Mouse (Mus musculus) spleen, adult 2 months (tissue): ENCODE measurements around the gene Gucy1b2. TPM values are rescaled to one million over a fixed set of nuclear protein-coding genes. Genes with fewer than 3 reads are reported as not detected.

Experiments used
- DNase-seq, 2 experiments: peaks; one replicate each; pipeline versions ENCODE4 v3.0.0 to v3.0.0-alpha.2; 2012 to 2021; ENCODE audit warnings: low spot score in 2 of 2, low read depth in 1 of 2
- H3K27ac ChIP-seq: fragments of 200-500 bp; 2 replicates; pipeline ENCODE4 v1.5.1; 2012; ENCODE audit warnings: low read length, inconsistent platforms; ENCODE audit not compliant: insufficient read depth
- H3K27me3 ChIP-seq: fragments of 200-500 bp; 2 replicates; pipeline ENCODE4 v1.6.1; 2012; ENCODE audit warnings: mild to moderate bottlenecking, moderate library complexity, low read length, inconsistent platforms; ENCODE audit not compliant: control insufficient read depth, insufficient read depth
- H3K36me3 ChIP-seq: fragments of 200-500 bp; 2 replicates; pipeline ENCODE4 v1.6.1; 2012; ENCODE audit warnings: mild to moderate bottlenecking, low read length, inconsistent platforms; ENCODE audit not compliant: control insufficient read depth, insufficient read depth
- H3K4me1 ChIP-seq: fragments of 200-500 bp; 2 replicates; pipeline ENCODE4 v1.6.1; 2011; ENCODE audit warnings: inconsistent platforms; ENCODE audit not compliant: control insufficient read depth, insufficient read depth, insufficient read length
- H3K4me3 ChIP-seq: fragments of 200-500 bp; 2 replicates; pipeline ENCODE4 v1.5.1; 2011; ENCODE audit warnings: mild to moderate bottlenecking, inconsistent platforms; ENCODE audit not compliant: insufficient read depth, insufficient read length; ENCODE audit errors: extremely low read depth
- CTCF ChIP-seq: fragments of 200-500 bp; IDR thresholded peaks from 2 replicates; pipeline ENCODE4 v1.5.1; 2011; ENCODE audit warnings: mild to moderate bottlenecking, inconsistent platforms; ENCODE audit not compliant: insufficient read depth, insufficient read length, insufficient replicate concordance; ENCODE audit errors: extremely low read depth
- POLR2A ChIP-seq: fragments of 200-500 bp; IDR thresholded peaks from 2 replicates; pipeline ENCODE4 v1.6.1; 2011; ENCODE audit warnings: low read depth, low read length, inconsistent platforms
- WGBS: fragments of 180-500 bp; shearing (Covaris S2); methylation state at CpG from one replicate; pipeline ENCODE4 v1.1.7; 2018; 5-methylcytosine and 5-hydroxymethylcytosine counted together
- polyA plus RNA-seq: library from polyadenylated mRNA; depleted of rRNA; stranded (reverse); fragments of >200 nt; gene quantifications from 2 replicates; pipeline ENCODE4 v1.2.3, GENCODE M21; 2012

Gene Gucy1b2
- polyA plus RNA-seq, 1 experiment, result not detected

DNA sequence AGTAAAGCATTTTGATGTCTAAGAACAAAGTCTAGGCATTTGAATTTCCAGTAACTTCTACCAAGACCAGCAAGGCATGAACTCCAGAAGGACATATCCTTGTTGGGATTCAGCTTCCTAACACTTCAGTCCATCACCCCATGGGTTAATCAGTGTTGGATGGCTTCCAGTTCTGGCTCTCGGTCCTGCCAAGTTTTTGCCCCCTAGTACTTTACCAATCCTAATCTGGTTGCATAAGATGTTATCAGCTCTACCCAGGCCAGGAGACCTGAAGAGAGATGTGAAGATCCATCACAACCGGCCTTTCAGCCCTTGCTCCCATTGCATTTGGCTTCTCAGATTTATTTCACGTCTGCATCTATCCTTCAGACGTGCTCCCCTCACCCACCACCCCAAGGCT is 33.8 kb downstream of the Gucy1b2 start:
- Histone ChIP-seq H3K27me3 (no peaks in the 10 kb centered on the region), H3K4me3 (no peak overlapping the region), H3K27ac (no peak overlapping the region), H3K4me1 (0 out of 2 replicates have a peak, but pooled peaks cover 3% of the 10 kb centered on the region), H3K36me3 (no peaks in the 10 kb centered on the region)
- WGBS, result 90% methylated on average over 4 of the region's 4 CpGs
- TF ChIP-seq POLR2A (no peak), CTCF (no peak)
- DNase-seq, result no peak

DNA sequence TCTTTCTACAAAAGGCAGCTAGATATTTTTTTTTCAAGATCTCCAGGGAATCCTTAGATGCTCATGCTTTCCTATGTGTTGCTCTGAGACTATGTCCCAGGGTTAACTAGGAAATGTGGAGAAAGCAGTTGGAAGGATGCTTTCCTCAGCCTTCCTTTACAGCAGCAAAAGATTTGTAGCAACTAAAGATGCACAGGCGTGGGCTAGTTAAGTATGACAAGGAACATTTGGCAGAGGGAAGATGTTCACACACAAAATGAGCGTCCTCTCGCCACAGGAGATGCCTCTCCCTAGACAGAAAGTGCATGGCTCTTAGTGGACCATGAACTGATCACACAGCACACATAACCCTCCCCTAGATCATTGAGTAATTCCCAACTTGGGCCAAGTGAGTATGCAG is 38.6 kb downstream of the Gucy1b2 start:
- TF ChIP-seq POLR2A, result no peak
- TF ChIP-seq CTCF, result no peak
- no peak for DNase-seq
- H3K36me3 ChIP-seq, result no peaks in the 10 kb centered on the region
- H3K27me3 ChIP-seq, result no peaks in the 10 kb centered on the region
- H3K4me3 ChIP-seq, result no peak overlapping the region
- H3K27ac ChIP-seq, result no peak overlapping the region
- 87% methylated on average over 3 of the region's 3 CpGs for WGBS
- no peaks in the 10 kb centered on the region for H3K4me1 ChIP-seq

DNA sequence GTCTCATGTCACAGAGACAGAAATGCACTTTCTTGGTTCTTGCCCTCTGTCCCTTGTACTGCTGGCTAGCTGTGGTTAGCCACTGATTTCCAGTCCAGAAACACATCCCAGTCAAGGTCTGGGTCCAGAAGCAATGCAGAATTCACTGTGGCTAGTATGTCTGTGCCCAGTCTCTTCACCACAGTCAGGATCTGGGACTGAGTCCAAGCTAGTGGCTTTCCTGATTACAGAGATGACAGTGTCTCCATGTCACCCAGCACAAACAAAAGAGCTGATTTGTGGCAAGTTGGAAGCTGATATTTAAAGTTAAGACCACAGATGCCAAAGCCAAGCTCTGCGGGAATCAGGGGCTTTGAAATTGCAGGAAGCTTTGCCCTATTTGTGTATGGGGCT is 39.4 kb downstream of the Gucy1b2 start:
- no peak overlapping the region for H3K4me3 ChIP-seq
- 21% methylated on average over 1 of the region's 1 CpGs for WGBS
- TF ChIP-seq CTCF (no peak), POLR2A (no peak)
- DNase-seq, result no peak
- no peaks in the 10 kb centered on the region for H3K27me3 ChIP-seq
- H3K36me3 ChIP-seq, result no peaks in the 10 kb centered on the region
- H3K4me1 ChIP-seq, result no peaks in the 10 kb centered on the region
- H3K27ac ChIP-seq, result no peak overlapping the region

GRCm38 (mm10) chr14:62416007-62416741 is 39.9 kb downstream of the Gucy1b2 start:
- no peak for TF ChIP-seq CTCF
- no peak for TF ChIP-seq POLR2A
- WGBS, result 94% methylated on average over 7 of the region's 7 CpGs
- Histone ChIP-seq H3K4me3 (no peak overlapping the region), H3K4me1 (no peaks in the 10 kb centered on the region), H3K27ac (no peak overlapping the region), H3K27me3 (no peaks in the 10 kb centered on the region), H3K36me3 (no peaks in the 10 kb centered on the region)
- no peak for DNase-seq

GRCm38 (mm10) chr14:62395346-62395745 is 60.7 kb downstream of the Gucy1b2 start:
- no peaks in the 10 kb centered on the region for H3K4me1 ChIP-seq
- TF ChIP-seq POLR2A, result no peak
- TF ChIP-seq CTCF, result no peak
- no peak overlapping the region for H3K27ac ChIP-seq
- no peak overlapping the region for H3K4me3 ChIP-seq
- no peak for DNase-seq
- no peaks in the 10 kb centered on the region for H3K36me3 ChIP-seq
- 89% methylated on average over 2 of the region's 2 CpGs for WGBS
- no peaks in the 10 kb centered on the region for H3K27me3 ChIP-seq

DNA sequence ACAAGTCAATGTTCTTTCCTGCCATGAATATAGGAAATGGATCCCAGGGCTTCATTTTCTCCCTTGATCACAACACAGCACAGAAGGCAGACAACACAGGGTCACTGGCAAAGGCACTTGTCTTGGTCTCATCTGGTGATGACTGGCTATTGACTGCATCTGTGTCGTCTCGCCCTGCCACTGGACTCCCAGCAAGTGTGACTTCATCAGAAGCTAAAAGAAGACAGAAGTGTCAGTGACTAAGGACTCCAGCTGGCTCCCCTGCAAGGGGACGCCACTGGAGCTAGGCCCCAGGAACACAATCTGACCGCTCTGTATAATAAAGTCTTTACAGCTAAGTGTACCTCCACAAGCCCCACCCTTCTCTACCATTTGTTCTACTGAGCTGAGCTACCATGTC is 63.3 kb downstream of the Gucy1b2 start:
- no peaks in the 10 kb centered on the region for H3K27me3 ChIP-seq
- no peaks in the 10 kb centered on the region for H3K36me3 ChIP-seq
- 86% methylated on average over 4 of the region's 4 CpGs for WGBS
- H3K27ac ChIP-seq, result no peak overlapping the region
- no peak for TF ChIP-seq POLR2A
- TF ChIP-seq CTCF, result no peak
- H3K4me1 ChIP-seq, result peaks cover 4% of the 10 kb centered on the region; the same call in 1 of the 2 replicates
- no peak for DNase-seq
- no peak overlapping the region for H3K4me3 ChIP-seq
